Mouse (Mus musculus) adrenal gland, postnatal 10 days (tissue): ENCODE results near the gene Pgc. TPM values are rescaled to one million over a fixed set of nuclear protein-coding genes. Genes with fewer than 3 reads are reported as not detected.

ENCODE experiments used
- total RNA-seq, 2 experiments: library from RNA; stranded (reverse); gene quantifications; 2 replicates each; pipeline ENCODE4 v1.2.3; 2021

Pgc gene
- total RNA-seq, 2 experiments from 2014 or later = not detected

Other genes with a start within 250 kb of the Pgc start
- gene Taf8, start 224.6 kb upstream of the Pgc start, total RNA-seq = 10 to 100 TPM; 15.4 to 19.1 TPM
- 100 to 1,000 TPM; 178 to 185 TPM for gene Ccnd3, start 221.8 kb upstream of the Pgc start, total RNA-seq
- gene Bysl, start 115.3 kb upstream of the Pgc start, total RNA-seq = 10 to 100 TPM; 14.1 to 16.6 TPM
- gene Med20, start 115.3 kb upstream of the Pgc start, total RNA-seq = 10 to 100 TPM; 38.1 to 39.8 TPM
- 1 to 10 TPM; 2.8 to 5.5 TPM for gene Gm20517, start 115.3 kb upstream of the Pgc start, total RNA-seq
- 1 to 10 TPM; 6.8 to 9.0 TPM for gene Usp49, start 96.2 kb upstream of the Pgc start, total RNA-seq
- 100 to 1,000 TPM; 223 to 226 TPM for gene Tomm6, start 38.5 kb upstream of the Pgc start, total RNA-seq
- 1 to 10 TPM; 3.2 to 7.5 TPM for gene Frs3, start 37.8 kb upstream of the Pgc start, total RNA-seq
- 1 to 10 TPM; 1.1 to 1.5 TPM for gene Gm21981, start 32.4 kb upstream of the Pgc start, total RNA-seq
- 1 to 10 TPM; 2.2 to 4.8 TPM for gene Prickle4, start 32.1 kb upstream of the Pgc start, total RNA-seq
- gene Tfeb, start 10.2 kb downstream of the Pgc start, total RNA-seq = 10 to 100 TPM; 19.9 to 29.7 TPM
- 1 to 10 TPM; 4.2 to 5.3 TPM for gene Mdfi, start 107.8 kb downstream of the Pgc start, total RNA-seq
- 10 to 100 TPM; 24.8 to 25.6 TPM for gene Foxp4, start 197.8 kb downstream of the Pgc start, total RNA-seq